Mouse (Mus musculus) lung, embryonic 14.5 days (tissue): ENCODE data around the gene Akr1b7. TPM values are rescaled to one million over a fixed set of nuclear protein-coding genes. Genes with fewer than 3 reads are reported as not detected.

Experiments
- ATAC-seq: fragments of 200-750 bp; cut with Nextera tagmentation; 2 replicates; pipeline ENCODE4 v1.8.0; 2017; ENCODE audit warnings: mild to moderate bottlenecking, moderate TSS enrichment, moderate library complexity; ENCODE audit not compliant: insufficient read depth
- DNase-seq: peaks from one replicate; pipeline ENCODE4 v3.0.0-alpha.2; 2015
- H3K27ac ChIP-seq: fragments of 300-500 bp; sonication (generic); 2 replicates; pipeline ENCODE4 v1.5.1; 2014; ENCODE audit warnings: low read depth, mild to moderate bottlenecking, moderate library complexity
- H3K27me3 ChIP-seq: fragments of 300-500 bp; sonication (generic); 2 replicates; pipeline ENCODE4 v1.6.1; 2014; ENCODE audit warnings: low read length, control low read depth; ENCODE audit not compliant: insufficient read depth
- H3K36me3 ChIP-seq: fragments of 300-500 bp; sonication (generic); 2 replicates; pipeline ENCODE4 v1.6.1; 2014; ENCODE audit warnings: control low read depth; ENCODE audit not compliant: insufficient read depth
- H3K4me1 ChIP-seq: fragments of 300-500 bp; sonication (generic); 2 replicates; pipeline ENCODE4 v1.6.1; 2014; ENCODE audit warnings: antibody characterized with exemption, control low read depth; ENCODE audit not compliant: insufficient read depth
- H3K4me2 ChIP-seq: fragments of 300-500 bp; sonication (generic); 2 replicates; pipeline ENCODE4 v1.6.1; 2014; ENCODE audit warnings: mild to moderate bottlenecking
- H3K4me3 ChIP-seq: fragments of 300-500 bp; sonication (generic); 2 replicates; pipeline ENCODE4 v1.5.1; 2014; ENCODE audit warnings: low read depth, low read length
- H3K9ac ChIP-seq: fragments of 300-500 bp; sonication (generic); 2 replicates; pipeline ENCODE4 v1.6.1; 2014
- H3K9me3 ChIP-seq: fragments of 300-500 bp; sonication (generic); 2 replicates; pipeline ENCODE4 v1.6.1; 2016; ENCODE audit warnings: low read depth, low read length, control low read depth
- CTCF ChIP-seq: IDR thresholded peaks from 2 replicates; pipeline ENCODE4 v1.5.1; 2016; ENCODE audit warnings: antibody characterized with exemption, low read depth
- WGBS: fragments of 180-500 bp; shearing (Covaris S2); extraction: QIAGEN DNeasy Blood & Tissue Kit; methylation state at CpG from one replicate; pipeline ENCODE4 v1.1.7; 2014; 5-methylcytosine and 5-hydroxymethylcytosine counted together
- polyA plus RNA-seq: library from polyadenylated mRNA; unstranded; fragments of >200 nt; fragmentation: Nextera tagmentation; extraction: Ambion mirVana; gene quantifications from 2 replicates; pipeline ENCODE4 v1.2.1, GENCODE M21; 2014

Gene Akr1b7
- polyA plus RNA-seq, 1 experiment from 2014 or later = not detected

- no peak for TF ChIP-seq CTCF
- H3K9me3 ChIP-seq = no peaks in the 10 kb centered on the region
- H3K36me3 ChIP-seq = no peaks in the 10 kb centered on the region
- H3K27ac ChIP-seq = no peak overlapping the region
- 40% methylated on average over 8 of the region's 8 CpGs for WGBS
- H3K4me2 ChIP-seq = peak overlapping the region; percentile 90
- H3K4me3 ChIP-seq = peak overlapping the region; percentile 54; the same call in 1 of the 2 replicates
- DNase-seq (no peak), ATAC-seq (no peak)
- no peaks in the 10 kb centered on the region for H3K4me1 ChIP-seq
- H3K27me3 ChIP-seq = no peaks in the 10 kb centered on the region
- H3K9ac ChIP-seq = no peak overlapping the region
These were observed 28.7 kb upstream of the Akr1b7 start for GRCm38 (mm10) chr6:34383401-34383800.

- DNase-seq (peak; percentile 89), ATAC-seq (peak; percentile 84)
- peak within 1 kb of the TSS; percentile 90 for H3K4me2 ChIP-seq
- H3K4me3 ChIP-seq = peak within 1 kb of the TSS; percentile 54
- peak within 1 kb of the TSS; percentile 55 for H3K9ac ChIP-seq
- WGBS = under 1% methylated on average over 17 of the region's 17 CpGs
- H3K27me3 ChIP-seq = no peaks in the 10 kb centered on the region
- no peaks in the 10 kb centered on the region for H3K9me3 ChIP-seq
- no peak for TF ChIP-seq CTCF
- 0 out of 2 replicates have a peak, but pooled peaks cover 3% of the 10 kb centered on the region for H3K36me3 ChIP-seq
- H3K4me1 ChIP-seq = no peaks in the 10 kb centered on the region
- peak within 1 kb of the TSS; percentile 80 for H3K27ac ChIP-seq
These were observed 27.9 kb upstream of the Akr1b7 start, which contains the start of gene Akr1b10 for GRCm38 (mm10) chr6:34384110-34384661. TSS of gene Akr1b10 (plus strand) at chr6:34384218.

GRCm38 (mm10) chr6:34384701-34385370 lies 27.3 kb upstream of the Akr1b7 start:
- ATAC-seq = peak; percentile 87

GRCm38 (mm10) chr6:34388420-34389156 lies 23.5 kb upstream of the Akr1b7 start:
- ATAC-seq = no peak
- no peak overlapping the region for H3K4me2 ChIP-seq
- no peak for TF ChIP-seq CTCF
- H3K4me3 ChIP-seq = no peak overlapping the region
- H3K27me3 ChIP-seq = no peaks in the 10 kb centered on the region
- peaks cover 3% of the 10 kb centered on the region; the same call in 1 of the 2 replicates for H3K36me3 ChIP-seq
- no peak overlapping the region for H3K27ac ChIP-seq
- no peak overlapping the region for H3K9ac ChIP-seq
- DNase-seq = no peak
- WGBS = 75% methylated on average over 4 of the region's 4 CpGs
- no peaks in the 10 kb centered on the region for H3K4me1 ChIP-seq
- no peaks in the 10 kb centered on the region for H3K9me3 ChIP-seq

More at GRCm38 (mm10) chr6:34384701-34385370, 27.3 kb upstream of the Akr1b7 start:
- DNase-seq = peak; percentile 78
- Histone ChIP-seq H3K4me3 (peak overlapping the region; percentile 54), H3K4me2 (peak overlapping the region; percentile 90), H3K27me3 (no peaks in the 10 kb centered on the region), H3K27ac (peak overlapping the region; percentile 80), H3K36me3 (0 out of 2 replicates have a peak, but pooled peaks cover 3% of the 10 kb centered on the region), H3K9me3 (no peaks in the 10 kb centered on the region), H3K9ac (peak overlapping the region; percentile 55), H3K4me1 (no peaks in the 10 kb centered on the region)
- no peak for TF ChIP-seq CTCF
- 1% methylated on average over 13 of the region's 13 CpGs for WGBS

GRCm38 (mm10) chr6:34395897-34396296 lies 16.2 kb upstream of the Akr1b7 start:
- H3K4me2 ChIP-seq = no peak overlapping the region
- 54% methylated on average over 5 of the region's 5 CpGs for WGBS
- no peaks in the 10 kb centered on the region for H3K9me3 ChIP-seq
- no peaks in the 10 kb centered on the region for H3K27me3 ChIP-seq
- no peak overlapping the region for H3K9ac ChIP-seq
- H3K4me3 ChIP-seq = no peak overlapping the region
- TF ChIP-seq CTCF = no peak
- H3K27ac ChIP-seq = no peak overlapping the region
- no peaks in the 10 kb centered on the region for H3K4me1 ChIP-seq
- H3K36me3 ChIP-seq = 0 out of 2 replicates have a peak, but pooled peaks cover 5% of the 10 kb centered on the region
- DNase-seq (no peak), ATAC-seq (no peak)

- WGBS = 86% methylated on average over 6 of the region's 6 CpGs
- Histone ChIP-seq H3K27ac (no peak overlapping the region), H3K27me3 (no peaks in the 10 kb centered on the region), H3K4me3 (no peak overlapping the region), H3K4me1 (no peaks in the 10 kb centered on the region), H3K9me3 (no peaks in the 10 kb centered on the region), H3K36me3 (0 out of 2 replicates have a peak, but pooled peaks cover 5% of the 10 kb centered on the region), H3K4me2 (no peak overlapping the region), H3K9ac (no peak overlapping the region)
- ATAC-seq (no peak), DNase-seq (no peak)
- no peak for TF ChIP-seq CTCF
These were observed 13.7 kb upstream of the Akr1b7 start for GRCm38 (mm10) chr6:34398431-34398830.
